Mouse (Mus musculus) gastrocnemius, postnatal 25 days (tissue): Measurements from ENCODE around the gene Dedd. TPM values are rescaled to one million over a fixed set of nuclear protein-coding genes. Genes with fewer than 3 reads are reported as not detected.

Experiments
- DNase-seq: peaks from one replicate; pipeline ENCODE4 v3.0.0; 2022
- total RNA-seq, 2 experiments: library from RNA; stranded (reverse); gene quantifications; 1 replicate in 1 of 2; 2 replicates in 1 of 2; pipeline ENCODE4 v1.2.3; 2021

Gene Dedd
- total RNA-seq, 2 experiments from 2014 or later, result 26.4 to 29.6 TPM

GRCm38 (mm10) chr1:171360656-171361055 is 31.7 kb downstream of the Dedd start, which contains the start of gene Klhdc9:
TSS of gene Klhdc9 (minus strand) at chr1:171360798.
- peak; percentile 77 for DNase-seq

- peak; percentile 37 for DNase-seq
Observed at GRCm38 (mm10) chr1:171361106-171362103, 32.5 kb downstream of the Dedd start.

- DNase-seq, result no peak
Observed at GRCm38 (mm10) chr1:171365934-171366333, 37.0 kb downstream of the Dedd start.

GRCm38 (mm10) chr1:171369845-171370556 is 41.1 kb downstream of the Dedd start, which contains the start of gene Nectin4:
TSS of gene Nectin4 (plus strand) at chr1:171370099.
- DNase-seq, result no peak

- no peak for DNase-seq
Observed at GRCm38 (mm10) chr1:171372880-171373279, 43.9 kb downstream of the Dedd start.

GRCm38 (mm10) chr1:171373946-171374345 is 45.0 kb downstream of the Dedd start:
- no peak for DNase-seq

- no peak for DNase-seq
Observed at GRCm38 (mm10) chr1:171375646-171376097, 46.7 kb downstream of the Dedd start.

GRCm38 (mm10) chr1:171378298-171378697 is 49.4 kb downstream of the Dedd start:
- no peak for DNase-seq

GRCm38 (mm10) chr1:171379935-171380599 is 51.1 kb downstream of the Dedd start:
- peak; percentile 68 for DNase-seq

- DNase-seq, result no peak
Observed at GRCm38 (mm10) chr1:171382096-171382620, 53.2 kb downstream of the Dedd start.

- DNase-seq, result no peak
Observed at GRCm38 (mm10) chr1:171384361-171384760, 55.4 kb downstream of the Dedd start.

GRCm38 (mm10) chr1:171385171-171385570 is 56.2 kb downstream of the Dedd start:
- DNase-seq, result no peak

- no peak for DNase-seq
Observed at GRCm38 (mm10) chr1:171387099-171387498, 58.2 kb downstream of the Dedd start.

GRCm38 (mm10) chr1:171388376-171389102 is 59.6 kb downstream of the Dedd start, which contains the start of gene Arhgap30:
TSS of gene Arhgap30 (plus strand) at chr1:171388954.
- DNase-seq, result peak; percentile 61

GRCm38 (mm10) chr1:171390101-171390500 is 61.2 kb downstream of the Dedd start:
- DNase-seq, result peak; percentile 40

Other genes with a start within 250 kb of the Dedd start
- gene Cfap126, start 215.2 kb upstream of the Dedd start, total RNA-seq, result 1 to 10 TPM in 1 of 2 experiments, under 1 TPM in 1; 0.69 to 1.2 TPM
- 100 to 1,000 TPM; 692 to 785 TPM for gene Sdhc, start 178.5 kb upstream of the Dedd start, total RNA-seq
- gene Mpz, start 178.4 kb upstream of the Dedd start, total RNA-seq, result 100 to 1,000 TPM in 1 of 2 experiments, 10 to 100 TPM in 1; 99.1 to 120 TPM
- 10 to 100 TPM; 15.0 to 48.8 TPM for gene Pcp4l1, start 132.9 kb upstream of the Dedd start, total RNA-seq
- not detected for gene Nr1i3, start 115.2 kb upstream of the Dedd start, total RNA-seq
- 10 to 100 TPM; 52.0 to 52.5 TPM for gene Tomm40l, start 106.6 kb upstream of the Dedd start, total RNA-seq
- not detected for gene Apoa2, start 104.1 kb upstream of the Dedd start, total RNA-seq
- 1 to 10 TPM; 3.2 to 3.9 TPM for gene Fcer1g, start 94.8 kb upstream of the Dedd start, total RNA-seq
- 1 to 10 TPM in 1 of 2 experiments, under 1 TPM in 1; 0.43 to 1.4 TPM for gene Adamts4, start 78.7 kb upstream of the Dedd start, total RNA-seq
- gene Ndufs2, start 77.8 kb upstream of the Dedd start, total RNA-seq, result 1,000 to 10,000 TPM in 1 of 2 experiments, 100 to 1,000 TPM in 1; 872 to 1,009 TPM
- gene B4galt3, start 58.8 kb upstream of the Dedd start, total RNA-seq, result 1 to 10 TPM; 8.6 to 9.8 TPM
- gene Ppox, start 48.0 kb upstream of the Dedd start, total RNA-seq, result 10 to 100 TPM in 1 of 2 experiments, 1 to 10 TPM in 1; 9.4 to 11.6 TPM
- 10 to 100 TPM; 14.2 to 15.7 TPM for gene Usp21, start 41.2 kb upstream of the Dedd start, total RNA-seq
- gene Ufc1, start 34.1 kb upstream of the Dedd start, total RNA-seq, result 10 to 100 TPM; 70.9 to 80.8 TPM
- gene Nit1, start 16.5 kb downstream of the Dedd start, total RNA-seq, result 10 to 100 TPM; 21.8 to 21.9 TPM
- gene Pfdn2, start 16.5 kb downstream of the Dedd start, total RNA-seq, result 10 to 100 TPM; 85.5 to 89.0 TPM
- gene Klhdc9, start 31.7 kb downstream of the Dedd start, total RNA-seq, result not detected
- not detected for gene Nectin4, start 41.0 kb downstream of the Dedd start, total RNA-seq
- under 1 TPM; 0.49 to 0.86 TPM for gene Arhgap30, start 59.8 kb downstream of the Dedd start, total RNA-seq
- 10 to 100 TPM; 24.6 to 25.2 TPM for gene Usf1, start 82.2 kb downstream of the Dedd start, total RNA-seq
- gene Tstd1, start 89.7 kb downstream of the Dedd start, total RNA-seq, result 1 to 10 TPM in 1 of 2 experiments, under 1 TPM in 1; 0.95 to 1.3 TPM
- 1 to 10 TPM; 6.2 to 6.9 TPM for gene F11r, start 108.4 kb downstream of the Dedd start, total RNA-seq
- gene Alyref2, start 174.3 kb downstream of the Dedd start, total RNA-seq, result 1 to 10 TPM; 1.6 to 1.9 TPM
- not detected for gene Itln1, start 206.1 kb downstream of the Dedd start, total RNA-seq
- not detected for gene Cd244a, start 230.0 kb downstream of the Dedd start, total RNA-seq